Mouse (Mus musculus): ENCODE data around the gene Spp1. TPM values are rescaled to one million over a fixed set of nuclear protein-coding genes. Genes with fewer than 3 reads are reported as not detected.

Gene Spp1
- polyA plus RNA-seq, 1 experiment from 2014 or later = 10.1 TPM

DNA sequence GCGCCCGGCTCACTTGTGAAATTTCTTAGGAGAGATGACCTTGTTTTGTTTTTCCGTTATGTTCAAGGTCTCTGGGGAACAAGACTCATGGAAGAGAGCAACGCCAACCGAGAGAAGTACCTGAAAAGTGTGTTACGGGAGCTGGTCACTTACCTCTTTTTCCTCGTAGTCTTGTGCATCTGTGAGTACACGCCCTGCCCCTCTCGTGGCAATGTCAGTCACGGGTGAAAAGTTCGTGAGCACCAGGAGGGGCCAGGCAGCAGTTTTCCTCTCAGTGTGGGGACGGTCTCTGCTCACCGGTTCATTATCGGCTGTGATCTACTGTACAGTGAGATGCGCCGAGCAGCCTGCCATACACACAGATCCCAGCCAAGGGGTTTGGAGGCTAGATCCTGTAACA is 31.9 kb downstream of the Spp1 start:
- H3K9me3 ChIP-seq (ENCODE audit: control insufficient read depth) = no peaks in the 10 kb centered on the region
- 95% methylated on average over 16 of the region's 16 CpGs for WGBS
- H3K4me3 ChIP-seq (ENCODE audit: low read depth, low read length) = no peak overlapping the region
- ATAC-seq = no peak
- TF ChIP-seq CTCF (IDR thresholded peaks at IDR 0.05; ENCODE audit: low read depth) = no peak
- H3K27me3 ChIP-seq (replicated peaks; ENCODE audit: control insufficient read depth, insufficient read depth, low read length) = no peaks in the 10 kb centered on the region
- no peak overlapping the region for H3K9ac ChIP-seq (ENCODE audit: low read depth, low read length)
- H3K4me1 ChIP-seq (replicated peaks; ENCODE audit: control insufficient read depth, insufficient read depth, low read length) = no peaks in the 10 kb centered on the region
- no peak overlapping the region for H3K4me2 ChIP-seq (replicated peaks; ENCODE audit: low read depth)
- H3K27ac ChIP-seq (ENCODE audit: low read depth, low read length) = no peak overlapping the region
- peaks cover 24% of the 10 kb centered on the region; the same call in 1 of the 2 replicates for H3K36me3 ChIP-seq (ENCODE audit: control insufficient read depth, insufficient read depth)

DNA sequence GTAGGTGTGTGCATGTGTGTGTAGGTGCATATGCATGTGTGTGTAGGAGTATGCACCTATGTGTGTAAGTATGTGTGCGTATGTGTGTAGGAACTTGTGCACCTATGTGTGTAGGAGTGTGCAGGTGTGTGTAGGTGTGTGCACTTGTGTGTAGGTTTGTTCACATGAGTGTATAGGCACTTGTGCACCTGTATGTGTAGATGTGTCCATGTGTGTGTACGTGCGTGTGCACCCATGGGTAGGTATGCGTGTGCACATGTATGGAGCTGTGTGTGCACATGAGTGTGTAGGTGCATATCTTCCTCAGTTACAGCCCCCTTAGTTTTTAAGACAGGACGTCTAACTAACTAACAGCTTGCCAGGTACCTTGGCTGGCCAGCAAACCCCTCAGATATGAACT is 33.7 kb downstream of the Spp1 start:
- Histone ChIP-seq H3K4me3 (ENCODE audit: low read depth, low read length) (no peak overlapping the region), H3K4me1 (replicated peaks; ENCODE audit: control insufficient read depth, insufficient read depth, low read length) (no peaks in the 10 kb centered on the region), H3K27ac (ENCODE audit: low read depth, low read length) (no peak overlapping the region), H3K36me3 (ENCODE audit: control insufficient read depth, insufficient read depth) (peaks cover 40% of the 10 kb centered on the region), H3K9ac (ENCODE audit: low read depth, low read length) (no peak overlapping the region), H3K4me2 (replicated peaks; ENCODE audit: low read depth) (no peak overlapping the region), H3K27me3 (replicated peaks; ENCODE audit: control insufficient read depth, insufficient read depth, low read length) (no peaks in the 10 kb centered on the region), H3K9me3 (ENCODE audit: control insufficient read depth) (no peaks in the 10 kb centered on the region)
- no peak for ATAC-seq
- TF ChIP-seq CTCF (IDR thresholded peaks at IDR 0.05; ENCODE audit: low read depth) = no peak
- WGBS = 94% methylated on average over 5 of the region's 5 CpGs

DNA sequence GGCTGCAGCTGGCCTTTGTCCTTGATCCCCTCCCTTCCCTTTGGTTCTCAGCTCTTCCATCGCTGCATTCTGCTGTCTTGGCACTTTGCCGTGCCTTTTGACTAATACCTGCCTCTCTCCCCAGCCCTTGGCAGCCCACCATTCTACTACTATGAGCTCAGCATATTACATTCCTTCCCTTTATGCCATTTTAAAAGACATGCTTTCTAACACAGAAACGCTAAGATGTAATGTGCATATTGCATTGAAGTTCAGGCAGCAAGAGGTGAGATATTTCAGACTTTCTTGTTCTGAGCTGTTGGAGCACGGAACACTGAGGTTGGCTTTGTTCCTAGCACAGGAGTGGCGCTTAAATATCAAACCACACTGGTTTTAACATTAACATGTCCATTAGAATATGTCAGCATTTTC is 36.1 kb downstream of the Spp1 start:
- Histone ChIP-seq H3K9me3 (ENCODE audit: control insufficient read depth) (no peaks in the 10 kb centered on the region), H3K4me3 (ENCODE audit: low read depth, low read length) (no peak overlapping the region), H3K9ac (ENCODE audit: low read depth, low read length) (no peak overlapping the region), H3K36me3 (ENCODE audit: control insufficient read depth, insufficient read depth) (peaks cover 40% of the 10 kb centered on the region), H3K27ac (ENCODE audit: low read depth, low read length) (no peak overlapping the region), H3K4me2 (replicated peaks; ENCODE audit: low read depth) (no peak overlapping the region), H3K27me3 (replicated peaks; ENCODE audit: control insufficient read depth, insufficient read depth, low read length) (no peaks in the 10 kb centered on the region), H3K4me1 (replicated peaks; ENCODE audit: control insufficient read depth, insufficient read depth, low read length) (no peaks in the 10 kb centered on the region)
- no peak for ATAC-seq
- TF ChIP-seq CTCF (IDR thresholded peaks at IDR 0.05; ENCODE audit: low read depth) = no peak
- 79% methylated on average over 5 of the region's 5 CpGs for WGBS

GRCm38 (mm10) chr5:104472371-104472770 is 37.5 kb downstream of the Spp1 start:
- no peak overlapping the region for H3K4me2 ChIP-seq (replicated peaks; ENCODE audit: low read depth)
- peak; percentile 53 for TF ChIP-seq CTCF (IDR thresholded peaks at IDR 0.05; ENCODE audit: low read depth)
- no peak overlapping the region for H3K4me3 ChIP-seq (ENCODE audit: low read depth, low read length)
- no peak overlapping the region for H3K27ac ChIP-seq (ENCODE audit: low read depth, low read length)
- H3K27me3 ChIP-seq (replicated peaks; ENCODE audit: control insufficient read depth, insufficient read depth, low read length) = no peaks in the 10 kb centered on the region
- H3K4me1 ChIP-seq (replicated peaks; ENCODE audit: control insufficient read depth, insufficient read depth, low read length) = no peaks in the 10 kb centered on the region
- ATAC-seq = no peak
- peaks cover 34% of the 10 kb centered on the region for H3K36me3 ChIP-seq (ENCODE audit: control insufficient read depth, insufficient read depth)
- 95% methylated on average over 8 of the region's 8 CpGs for WGBS
- no peak overlapping the region for H3K9ac ChIP-seq (ENCODE audit: low read depth, low read length)
- H3K9me3 ChIP-seq (ENCODE audit: control insufficient read depth) = no peaks in the 10 kb centered on the region

DNA sequence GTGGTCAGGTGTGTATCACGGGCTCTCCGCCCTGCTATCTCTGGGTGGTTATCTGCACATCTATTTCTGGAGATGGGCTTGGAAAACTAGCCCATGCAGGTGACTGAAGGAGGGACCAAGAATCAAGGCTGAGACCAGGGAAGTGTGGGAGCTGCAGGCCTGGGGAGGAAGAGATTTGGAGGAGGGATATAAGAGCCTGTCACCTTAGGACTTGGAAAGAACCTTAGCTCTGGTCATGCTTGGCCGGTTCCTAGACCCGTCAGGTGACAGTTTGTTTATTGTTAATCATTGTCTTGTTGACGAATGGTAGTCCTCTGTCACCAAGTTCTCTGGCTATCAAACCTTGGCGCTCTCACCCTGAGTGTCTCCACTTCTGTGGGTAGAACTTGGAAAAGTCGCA is 45.4 kb downstream of the Spp1 start:
- no peaks in the 10 kb centered on the region for H3K9me3 ChIP-seq (ENCODE audit: control insufficient read depth)
- ATAC-seq = no peak
- no peak overlapping the region for H3K4me3 ChIP-seq (ENCODE audit: low read depth, low read length)
- no peak overlapping the region for H3K9ac ChIP-seq (ENCODE audit: low read depth, low read length)
- TF ChIP-seq CTCF (IDR thresholded peaks at IDR 0.05; ENCODE audit: low read depth) = no peak
- H3K4me1 ChIP-seq (replicated peaks; ENCODE audit: control insufficient read depth, insufficient read depth, low read length) = no peaks in the 10 kb centered on the region
- WGBS = 62% methylated on average over 7 of the region's 7 CpGs
- peaks cover 51% of the 10 kb centered on the region for H3K36me3 ChIP-seq (ENCODE audit: control insufficient read depth, insufficient read depth)
- H3K27ac ChIP-seq (ENCODE audit: low read depth, low read length) = no peak overlapping the region
- H3K4me2 ChIP-seq (replicated peaks; ENCODE audit: low read depth) = no peak overlapping the region
- no peaks in the 10 kb centered on the region for H3K27me3 ChIP-seq (replicated peaks; ENCODE audit: control insufficient read depth, insufficient read depth, low read length)

DNA sequence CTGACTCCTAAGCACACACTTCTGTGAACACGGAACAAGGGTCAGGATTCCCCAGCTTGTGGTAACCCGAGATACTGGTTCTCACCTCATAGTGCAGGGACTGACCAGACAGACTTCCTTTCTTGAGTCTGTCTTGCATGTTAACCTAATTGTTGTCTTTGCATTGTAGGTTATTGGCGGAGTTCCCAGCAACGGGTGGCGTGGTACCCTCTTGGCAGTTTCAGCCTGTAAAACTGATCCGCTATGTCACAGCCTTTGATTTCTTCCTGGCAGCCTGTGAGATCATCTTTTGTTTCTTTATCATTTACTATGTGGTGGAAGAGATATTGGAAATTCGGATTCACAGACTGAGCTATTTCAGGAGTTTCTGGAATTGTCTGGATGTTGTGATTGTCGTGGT is 47.9 kb downstream of the Spp1 start:
- Histone ChIP-seq H3K9me3 (ENCODE audit: control insufficient read depth) (no peaks in the 10 kb centered on the region), H3K4me1 (replicated peaks; ENCODE audit: control insufficient read depth, insufficient read depth, low read length) (no peaks in the 10 kb centered on the region), H3K27ac (ENCODE audit: low read depth, low read length) (no peak overlapping the region), H3K9ac (ENCODE audit: low read depth, low read length) (no peak overlapping the region), H3K36me3 (ENCODE audit: control insufficient read depth, insufficient read depth) (peaks cover 66% of the 10 kb centered on the region), H3K4me3 (ENCODE audit: low read depth, low read length) (no peak overlapping the region), H3K27me3 (replicated peaks; ENCODE audit: control insufficient read depth, insufficient read depth, low read length) (no peaks in the 10 kb centered on the region), H3K4me2 (replicated peaks; ENCODE audit: low read depth) (no peak overlapping the region)
- no peak for ATAC-seq
- 87% methylated on average over 8 of the region's 8 CpGs for WGBS
- no peak for TF ChIP-seq CTCF (IDR thresholded peaks at IDR 0.05; ENCODE audit: low read depth)

Other genes starting within 250 kb of the Spp1 start
- 0.30 and 0.34 TPM in 2 replicates for gene Dmp1, start 232.5 kb upstream of the Spp1 start, polyA plus RNA-seq (2015; fragmentation: Nextera tagmentation; extraction: Ambion mirVana)
- not detected in 2 replicates for gene Ibsp, start 135.9 kb upstream of the Spp1 start, polyA plus RNA-seq (2015; fragmentation: Nextera tagmentation; extraction: Ambion mirVana)
- gene Mepe, start 109.8 kb upstream of the Spp1 start, polyA plus RNA-seq (2015; fragmentation: Nextera tagmentation; extraction: Ambion mirVana) = not detected in 2 replicates
- gene Pkd2, start 24.3 kb downstream of the Spp1 start, polyA plus RNA-seq (2015; fragmentation: Nextera tagmentation; extraction: Ambion mirVana) = 4.5 TPM in 2 replicates
- gene BC005561, start 73.2 kb downstream of the Spp1 start, polyA plus RNA-seq (2015; fragmentation: Nextera tagmentation; extraction: Ambion mirVana) = 4.3 and 5.4 TPM in 2 replicates